Mouse (Mus musculus) spleen, adult 2 months (tissue): ENCODE results near the gene Inpp5a.

Experiments
- CTCF ChIP-seq: fragments of 200-500 bp; IDR thresholded peaks from 2 replicates; pipeline ENCODE4 v1.5.1; 2011; ENCODE audit warnings: mild to moderate bottlenecking, inconsistent platforms; ENCODE audit not compliant: insufficient read depth, insufficient read length, insufficient replicate concordance; ENCODE audit errors: extremely low read depth
- POLR2A ChIP-seq: fragments of 200-500 bp; IDR thresholded peaks from 2 replicates; pipeline ENCODE4 v1.6.1; 2011; ENCODE audit warnings: low read depth, low read length, inconsistent platforms

DNA sequence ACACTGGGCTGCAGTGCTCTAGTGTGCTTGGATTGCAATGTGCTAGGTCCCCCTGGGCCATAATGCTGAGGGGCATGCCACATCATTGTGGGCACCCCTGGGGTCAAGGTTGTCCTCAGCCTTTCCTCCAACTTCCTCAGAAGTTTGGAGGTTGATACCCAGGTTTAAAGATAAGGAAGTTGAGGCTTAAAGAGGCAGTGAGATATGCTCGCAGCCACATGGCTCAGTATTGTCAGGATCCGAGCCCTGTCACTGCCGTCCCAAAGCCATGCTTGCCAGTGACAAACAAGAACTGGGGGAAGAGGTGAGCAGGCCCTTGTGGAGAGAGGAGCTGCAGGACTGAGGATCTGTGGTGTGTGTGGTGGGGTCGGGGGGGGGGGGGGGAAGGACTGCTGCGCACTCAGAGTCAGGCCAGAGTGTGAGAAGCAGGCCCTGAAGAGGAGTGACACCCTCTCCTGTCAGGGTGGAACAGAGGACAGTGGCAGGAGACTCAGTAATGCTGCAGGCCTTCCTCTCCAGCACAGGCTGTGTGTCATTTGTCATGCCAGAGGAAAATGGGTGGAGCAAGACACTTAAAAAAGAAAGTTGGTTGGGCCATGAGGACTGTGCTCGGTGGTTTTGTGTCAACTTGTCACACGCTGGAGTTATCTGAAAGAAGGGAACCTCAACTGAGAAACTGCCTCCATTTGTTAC lies 77.7 kb downstream of the Inpp5a start:
- TF ChIP-seq POLR2A (no peak), CTCF (no peak)
